Mouse (Mus musculus) limb, embryonic 14.5 days (tissue): Measurements from ENCODE around the gene Gm5460. TPM values are rescaled to one million over a fixed set of nuclear protein-coding genes. Genes with fewer than 3 reads are reported as not detected.

ENCODE experiments used
- ATAC-seq: fragments of 200-750 bp; cut with Nextera tagmentation; 2 replicates; pipeline ENCODE4 v1.8.0; 2017; ENCODE audit warnings: low read depth, moderate number of reproducible peaks, moderate TSS enrichment; ENCODE audit not compliant: low FRiP score
- DNase-seq: peaks from one replicate; pipeline ENCODE4 v3.0.0-alpha.2; 2015; ENCODE audit warnings: low spot score
- H3K27ac ChIP-seq: fragments of 300-500 bp; sonication (generic); replicated peaks from 2 replicates; pipeline ENCODE4 v1.5.1; 2014; ENCODE audit warnings: low read depth, mild to moderate bottlenecking, low read length, moderate library complexity, mixed read lengths
- H3K27me3 ChIP-seq: fragments of 300-500 bp; sonication (generic); 2 replicates; pipeline ENCODE4 v1.6.1; 2014; ENCODE audit warnings: low read length, mixed read lengths; ENCODE audit not compliant: control insufficient read depth, insufficient read depth
- H3K36me3 ChIP-seq: fragments of 300-500 bp; sonication (generic); 2 replicates; pipeline ENCODE4 v1.6.1; 2014; ENCODE audit warnings: mild to moderate bottlenecking, low read length, moderate library complexity, mixed read lengths; ENCODE audit not compliant: control insufficient read depth, insufficient read depth
- H3K4me1 ChIP-seq: fragments of 300-500 bp; sonication (generic); 2 replicates; pipeline ENCODE4 v1.6.1; 2014; ENCODE audit warnings: antibody characterized with exemption, low read length, mixed read lengths; ENCODE audit not compliant: control insufficient read depth, insufficient read depth
- H3K4me2 ChIP-seq: fragments of 300-500 bp; sonication (generic); replicated peaks from 2 replicates; pipeline ENCODE4 v1.6.1; 2014; ENCODE audit warnings: low read depth, mild to moderate bottlenecking, low read length, moderate library complexity; ENCODE audit not compliant: severe bottlenecking
- H3K4me3 ChIP-seq: fragments of 300-500 bp; sonication (generic); replicated peaks from 2 replicates; pipeline ENCODE4 v1.5.1; 2014; ENCODE audit warnings: low read length
- H3K9ac ChIP-seq: fragments of 300-500 bp; sonication (generic); 2 replicates; pipeline ENCODE4 v1.6.1; 2014; ENCODE audit warnings: mild to moderate bottlenecking, low read depth, low read length, moderate library complexity; ENCODE audit not compliant: severe bottlenecking
- H3K9me3 ChIP-seq: fragments of 300-500 bp; sonication (generic); 2 replicates; pipeline ENCODE4 v1.6.1; 2016; ENCODE audit warnings: low read length; ENCODE audit not compliant: control insufficient read depth
- POLR2A ChIP-seq: fragments of 200-500 bp; IDR thresholded peaks from 2 replicates; pipeline ENCODE4 v1.8.0; 2012; ENCODE audit warnings: inconsistent platforms, mild to moderate bottlenecking, moderate library complexity, borderline replicate concordance; ENCODE audit not compliant: insufficient read depth, insufficient read length; ENCODE audit errors: extremely low read depth
- WGBS: fragments of 180-500 bp; shearing (Covaris S2); extraction: QIAGEN DNeasy Blood & Tissue Kit; methylation state at CpG from one replicate; pipeline ENCODE4 v1.1.7; 2014; 5-methylcytosine and 5-hydroxymethylcytosine counted together
- polyA plus RNA-seq, 2 experiments: library from polyadenylated mRNA; depleted of rRNA in 1 of 2; stranded (reverse) in 1 of 2; unstranded in 1 of 2; fragments of >200 nt; fragmentation: Nextera tagmentation in 1 of 2; extraction: Ambion mirVana in 1 of 2; gene quantifications; 2 replicates each; pipeline versions ENCODE4 v1.2.1 to v1.2.3; 2012 to 2014

The Gm5460 gene
- polyA plus RNA-seq, 2 experiments, result not detected

- Histone ChIP-seq H3K4me1 (no peaks in the 10 kb centered on the region), H3K27ac (no peak overlapping the region), H3K9ac (no peak overlapping the region), H3K27me3 (no peaks in the 10 kb centered on the region), H3K9me3 (no peaks in the 10 kb centered on the region), H3K4me2 (no peak overlapping the region), H3K4me3 (no peak overlapping the region), H3K36me3 (no peaks in the 10 kb centered on the region)
- no peak for TF ChIP-seq POLR2A
- ATAC-seq (no peak), DNase-seq (no peak)
- WGBS, result 60% methylated on average over 6 of the region's 6 CpGs
Measured at GRCm38 (mm10) chr14:34071665-34072064, 55.1 kb downstream of the Gm5460 start.

DNA sequence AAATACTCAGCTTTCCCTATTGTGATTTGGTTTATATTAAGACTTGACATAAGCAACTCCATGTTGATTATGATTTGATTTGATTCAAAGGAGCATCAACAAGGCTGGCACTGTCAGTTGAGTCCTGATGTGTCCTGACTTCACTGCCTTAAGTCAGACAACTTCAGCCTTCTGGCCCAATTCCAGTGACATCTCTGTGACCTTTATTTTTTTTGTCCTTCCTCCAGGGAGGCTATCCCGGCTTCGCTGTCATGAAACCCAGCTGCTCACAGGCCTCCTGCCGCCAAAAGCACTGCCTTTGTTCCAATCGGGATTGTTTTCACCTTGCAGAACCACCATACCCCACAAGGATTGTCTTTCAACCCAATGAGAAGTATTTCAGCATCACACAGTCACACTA, 58.8 kb downstream of the Gm5460 start:
- Histone ChIP-seq H3K36me3 (no peaks in the 10 kb centered on the region), H3K27ac (no peak overlapping the region), H3K4me3 (no peak overlapping the region), H3K4me1 (no peaks in the 10 kb centered on the region), H3K4me2 (no peak overlapping the region), H3K27me3 (no peaks in the 10 kb centered on the region), H3K9ac (no peak overlapping the region), H3K9me3 (no peaks in the 10 kb centered on the region)
- DNase-seq (no peak), ATAC-seq (no peak)
- WGBS, result 56% methylated on average over 4 of the region's 4 CpGs
- TF ChIP-seq POLR2A, result no peak

DNA sequence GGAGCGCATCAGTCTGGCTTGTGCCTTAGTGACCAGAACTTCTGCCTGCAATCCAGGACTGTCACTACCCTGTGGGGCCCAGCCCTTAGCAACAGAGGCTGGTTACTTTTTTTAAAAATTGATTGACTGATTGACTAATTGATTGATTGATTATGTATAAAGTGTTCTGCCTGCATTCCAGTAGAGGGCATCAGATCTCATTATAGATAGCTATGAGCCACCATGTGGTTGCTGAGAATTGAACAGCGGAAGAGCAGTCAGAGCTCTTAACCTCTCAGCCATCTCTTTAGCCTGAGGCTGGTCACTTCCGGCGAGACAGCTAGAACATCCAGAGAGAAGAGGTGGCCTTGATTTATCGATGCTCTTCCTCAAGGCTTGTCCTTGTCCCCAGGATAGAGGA, 60.7 kb downstream of the Gm5460 start:
- H3K36me3 ChIP-seq, result no peaks in the 10 kb centered on the region
- no peak overlapping the region for H3K4me2 ChIP-seq
- no peaks in the 10 kb centered on the region for H3K4me1 ChIP-seq
- no peak overlapping the region for H3K9ac ChIP-seq
- no peak for TF ChIP-seq POLR2A
- DNase-seq (no peak), ATAC-seq (no peak)
- WGBS, result 75% methylated on average over 5 of the region's 5 CpGs
- no peaks in the 10 kb centered on the region for H3K27me3 ChIP-seq
- no peaks in the 10 kb centered on the region for H3K9me3 ChIP-seq
- H3K27ac ChIP-seq, result no peak overlapping the region
- H3K4me3 ChIP-seq, result no peak overlapping the region

DNA sequence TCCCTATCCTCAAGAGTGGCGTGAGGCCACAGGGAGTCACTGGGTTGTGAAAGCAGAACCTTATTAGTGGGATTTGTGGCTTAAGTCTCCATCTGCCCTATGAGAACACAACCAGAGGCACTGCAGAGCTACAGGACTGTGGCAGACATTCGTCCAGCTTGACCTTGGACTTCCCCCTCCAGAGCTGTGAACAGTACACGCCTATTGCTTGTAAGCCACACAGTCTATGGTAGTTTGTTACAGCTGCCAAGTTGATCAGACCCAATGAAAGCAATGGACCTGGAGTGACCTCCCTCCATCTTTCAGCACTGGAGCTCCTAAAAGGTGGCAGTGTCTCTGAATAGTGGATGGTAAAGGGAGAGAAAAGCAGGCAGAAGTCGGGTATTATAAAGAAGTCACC, 61.7 kb downstream of the Gm5460 start:
- 64% methylated on average over 4 of the region's 4 CpGs for WGBS
- no peaks in the 10 kb centered on the region for H3K36me3 ChIP-seq

DNA sequence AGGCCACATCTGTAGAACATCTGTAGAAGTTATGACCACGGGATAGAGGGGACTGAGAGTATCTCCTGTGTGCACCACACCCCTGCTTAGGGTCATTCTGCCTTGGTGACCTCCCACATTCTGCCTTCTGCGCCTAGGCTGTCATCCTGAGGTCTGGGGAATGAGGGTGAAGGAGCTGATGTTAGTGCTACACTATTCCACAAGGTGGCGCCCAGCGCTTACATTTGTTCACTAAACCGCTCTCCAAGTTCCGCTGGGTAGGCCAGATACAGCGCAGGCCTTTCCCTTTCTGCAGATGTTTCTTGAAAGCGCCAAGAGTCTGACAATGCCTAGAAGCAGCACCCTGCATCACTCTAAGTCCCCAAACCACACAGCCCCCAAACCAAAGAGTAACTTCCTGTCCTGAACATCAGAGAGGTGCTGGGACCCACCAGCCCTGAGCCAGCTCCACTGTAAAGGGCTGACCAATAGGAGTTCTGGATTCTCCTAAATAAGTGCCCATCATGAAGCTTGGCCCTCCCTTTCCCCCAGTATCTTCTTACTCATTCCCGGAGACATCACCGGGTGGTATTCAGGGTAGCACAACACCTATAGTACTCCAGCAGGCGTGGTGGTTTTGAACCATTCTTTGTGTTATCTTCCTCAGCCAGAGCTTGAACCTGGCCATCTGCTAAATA, 63.9 kb downstream of the Gm5460 start:
- no peaks in the 10 kb centered on the region for H3K36me3 ChIP-seq
- WGBS, result 10% methylated on average over 11 of the region's 11 CpGs
- no peak for TF ChIP-seq POLR2A
- H3K9ac ChIP-seq, result no peak overlapping the region; the same call in 1 of the 2 replicates
- no peak overlapping the region for H3K4me3 ChIP-seq
- ATAC-seq, result peak; percentile 87
- H3K9me3 ChIP-seq, result no peaks in the 10 kb centered on the region
- H3K27ac ChIP-seq, result no peak overlapping the region
- no peaks in the 10 kb centered on the region for H3K27me3 ChIP-seq
- no peak overlapping the region for H3K4me2 ChIP-seq
- no peaks in the 10 kb centered on the region for H3K4me1 ChIP-seq
- peak; percentile 95 for DNase-seq

More for the DNA sequence above, 61.7 kb downstream of the Gm5460 start:
- Histone ChIP-seq H3K4me2 (no peak overlapping the region), H3K27me3 (no peaks in the 10 kb centered on the region), H3K27ac (no peak overlapping the region), H3K4me3 (no peak overlapping the region), H3K4me1 (no peaks in the 10 kb centered on the region), H3K9me3 (no peaks in the 10 kb centered on the region), H3K9ac (no peak overlapping the region)
- TF ChIP-seq POLR2A, result no peak
- ATAC-seq (no peak), DNase-seq (no peak)
